ENCODE assay signal across 26 mouse cellular contexts in the genomic region with DNA sequence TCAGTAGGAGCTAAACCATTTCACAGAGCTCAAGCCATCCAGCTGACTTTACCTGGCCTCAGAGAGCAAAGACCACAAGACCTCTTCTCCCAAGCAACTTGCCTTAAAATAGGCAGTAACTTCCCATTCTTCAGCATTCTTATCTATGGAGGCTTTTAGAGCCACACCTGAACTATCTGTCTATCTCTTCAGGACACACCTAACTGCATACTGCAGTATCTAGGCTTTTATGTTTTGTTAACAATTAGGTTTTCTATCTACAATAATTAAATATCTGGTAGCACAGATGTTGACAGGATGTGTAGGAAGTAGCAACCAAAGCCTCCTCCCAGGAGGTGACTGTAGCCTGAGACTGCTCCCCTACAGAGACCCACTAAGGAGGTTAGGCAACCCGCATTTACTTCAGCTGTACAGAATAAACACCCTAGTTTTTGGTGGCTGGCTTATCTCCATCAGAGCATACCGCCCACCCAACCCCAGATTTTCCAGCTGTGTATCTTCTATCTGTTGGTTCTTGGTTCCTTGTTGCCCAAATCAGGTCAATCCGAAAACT. TPM values are rescaled to one million over a fixed set of nuclear protein-coding genes. Genes with fewer than 3 reads are reported as not detected.
DNase-seq lines count a peak whose midpoint lies in the region; ATAC-seq and TF ChIP-seq lines count a peak whose summit lies in the region.
"Had no signal": no experiment of that assay in that cellular context is flagged by ENCODE, and none has a peak within 500 bp of the region (broad histone marks: within the 10 kb centered on the region; RNA-seq: fewer than 3 reads in every experiment).

No protein-coding gene starts in this region.

- H3K4me1 ChIP-seq in liver, embryonic 12.5 days: peaks cover 12% of the 10 kb centered on the region
- peaks cover 11% of the 10 kb centered on the region for H3K4me1 ChIP-seq in liver, embryonic 15.5 days (replicated peaks)
- H3K4me1 ChIP-seq in stomach, postnatal 0 days (replicated peaks; ENCODE audit: control insufficient read depth, insufficient read depth): no peaks in the 10 kb centered on the region
- H3K4me1 ChIP-seq: embryonic facial prominence, embryonic 12.5 days; forebrain, embryonic 12.5 days; forebrain, embryonic 15.5 days; heart, embryonic 15.5 days; hindbrain, embryonic 10.5 days; hindbrain, embryonic 13.5 days had no signal

- no peak for TF ChIP-seq EP300 in stomach, postnatal 0 days (optimal IDR thresholded peaks at IDR 0.05)

- WGBS in liver, embryonic 12.5 days (ENCODE audit: insufficient replicate concordance): 36% methylated on average over 3 of the region's 3 CpGs
- WGBS in liver, embryonic 15.5 days (ENCODE audit: insufficient replicate concordance): 32% methylated on average over 3 of the region's 3 CpGs
- 87% methylated on average over 3 of the region's 3 CpGs for WGBS in stomach, postnatal 0 days

- DNase-seq in heart, adult 11 months: peak; percentile 18
- no peak for DNase-seq in heart, adult 8-10 months (ENCODE audit: low spot score)
- no peak for DNase-seq in stomach, postnatal 0 days (ENCODE audit: low spot score)
- DNase-seq in thymus, postnatal 4 days: no peak
- DNase-seq: adrenal gland, adult 8-10 months; adrenal gland, postnatal 36 days; cerebellum, adult 2 months; cerebellum, adult 9-11 months; cerebellum, postnatal 25 days; gastrocnemius, postnatal 10 days; gastrocnemius, postnatal 36 days; heart, postnatal 10 days; heart, postnatal 36 days had no signal

- H3K4me3 ChIP-seq in liver, embryonic 12.5 days: no peak overlapping the region
- no peak overlapping the region for H3K4me3 ChIP-seq in liver, embryonic 15.5 days (replicated peaks)
- H3K4me3 ChIP-seq in stomach, postnatal 0 days (ENCODE audit: low read depth, low read length): no peak overlapping the region
- H3K4me3 ChIP-seq: embryonic facial prominence, embryonic 12.5 days; embryonic facial prominence, embryonic 15.5 days; forebrain, embryonic 12.5 days; forebrain, embryonic 15.5 days; heart, embryonic 12.5 days; heart, embryonic 15.5 days; hindbrain, embryonic 10.5 days; hindbrain, embryonic 13.5 days had no signal

- 0 out of 2 replicates have a peak, but pooled peaks cover 3% of the 10 kb centered on the region for H3K9me3 ChIP-seq in liver, embryonic 12.5 days (replicated peaks)
- no peaks in the 10 kb centered on the region for H3K9me3 ChIP-seq in liver, embryonic 15.5 days (replicated peaks)
- H3K9me3 ChIP-seq in stomach, postnatal 0 days (ENCODE audit: control insufficient read depth, low read length): no peaks in the 10 kb centered on the region
- H3K9me3 ChIP-seq: embryonic facial prominence, embryonic 12.5 days; embryonic facial prominence, embryonic 15.5 days; forebrain, embryonic 12.5 days; forebrain, embryonic 15.5 days; heart, embryonic 12.5 days; heart, embryonic 15.5 days; hindbrain, embryonic 10.5 days; hindbrain, embryonic 13.5 days had no signal

- no peak overlapping the region for H3K27ac ChIP-seq in liver, embryonic 12.5 days
- H3K27ac ChIP-seq in liver, embryonic 15.5 days (replicated peaks): no peak overlapping the region
- no peak overlapping the region for H3K27ac ChIP-seq in stomach, postnatal 0 days (replicated peaks)
- H3K27ac ChIP-seq: embryonic facial prominence, embryonic 12.5 days; embryonic facial prominence, embryonic 15.5 days; forebrain, embryonic 12.5 days; forebrain, embryonic 15.5 days; heart, embryonic 15.5 days; hindbrain, embryonic 10.5 days; hindbrain, embryonic 13.5 days had no signal

- TF ChIP-seq CTCF in stomach, postnatal 0 days (IDR thresholded peaks at IDR 0.05; ENCODE audit: low read depth): no peak

- no peaks in the 10 kb centered on the region for H3K27me3 ChIP-seq in liver, embryonic 12.5 days (replicated peaks)
- no peaks in the 10 kb centered on the region for H3K27me3 ChIP-seq in liver, embryonic 15.5 days
- H3K27me3 ChIP-seq in stomach, postnatal 0 days (ENCODE audit: control insufficient read depth, insufficient read depth, low read length): no peaks in the 10 kb centered on the region
- H3K27me3 ChIP-seq: embryonic facial prominence, embryonic 12.5 days; embryonic facial prominence, embryonic 15.5 days; forebrain, embryonic 12.5 days; forebrain, embryonic 15.5 days; heart, embryonic 12.5 days; heart, embryonic 15.5 days had no signal

- H3K36me3 ChIP-seq in liver, embryonic 12.5 days: no peaks in the 10 kb centered on the region
- H3K36me3 ChIP-seq in liver, embryonic 15.5 days (replicated peaks): no peaks in the 10 kb centered on the region
- H3K36me3 ChIP-seq in stomach, postnatal 0 days (ENCODE audit: control insufficient read depth, insufficient read depth, low read length): no peaks in the 10 kb centered on the region
- H3K36me3 ChIP-seq: embryonic facial prominence, embryonic 12.5 days; embryonic facial prominence, embryonic 15.5 days; forebrain, embryonic 12.5 days; forebrain, embryonic 15.5 days; heart, embryonic 12.5 days; heart, embryonic 15.5 days; hindbrain, embryonic 10.5 days; hindbrain, embryonic 13.5 days had no signal

- no peak overlapping the region for H3K9ac ChIP-seq in liver, embryonic 12.5 days
- H3K9ac ChIP-seq in liver, embryonic 15.5 days: no peak overlapping the region
- H3K9ac ChIP-seq in stomach, postnatal 0 days (ENCODE audit: low read length): no peak overlapping the region
- H3K9ac ChIP-seq: embryonic facial prominence, embryonic 12.5 days; embryonic facial prominence, embryonic 15.5 days; forebrain, embryonic 12.5 days; forebrain, embryonic 15.5 days; heart, embryonic 12.5 days; heart, embryonic 15.5 days; hindbrain, embryonic 13.5 days had no signal

- peak; percentile 81 for ATAC-seq in liver, embryonic 12.5 days
- peak; percentile 74 for ATAC-seq in liver, embryonic 15.5 days (ENCODE audit: insufficient read depth)
- ATAC-seq in megakaryocyte progenitor cell, adult 5-6 weeks (replicated peaks; ENCODE audit: poor library complexity): peak; percentile 78
- no peak for ATAC-seq in stomach, postnatal 0 days (ENCODE audit: low FRiP score, low TSS enrichment)
- no peak for ATAC-seq in erythroid progenitor cell, adult 5-6 weeks (replicated peaks; ENCODE audit: low FRiP score, poor library complexity, severe bottlenecking)
- ATAC-seq: forebrain, embryonic 15.5 days; hindbrain, embryonic 16.5 days had no signal

- peak overlapping the region; percentile 6 for H3K4me2 ChIP-seq in liver, embryonic 12.5 days
- H3K4me2 ChIP-seq in liver, embryonic 15.5 days: peak overlapping the region; percentile 21
- no peak overlapping the region for H3K4me2 ChIP-seq in stomach, postnatal 0 days (replicated peaks; ENCODE audit: low read depth)
- H3K4me2 ChIP-seq: embryonic facial prominence, embryonic 12.5 days; embryonic facial prominence, embryonic 15.5 days; forebrain, embryonic 12.5 days; forebrain, embryonic 15.5 days; heart, embryonic 12.5 days; heart, embryonic 15.5 days; hindbrain, embryonic 13.5 days had no signal

RNA-seq across cellular contexts. Expression of a gene that starts 7.4 kb away (rescaled TPM):
- 10 to 100 TPM; 47.5 to 59.2 (median 53.3) TPM for total RNA-seq in heart, adult 8-10 months (2022)
- 23.6 and 25.0 TPM in 2 replicates for polyA plus RNA-seq in liver, embryonic 12.5 days (2016; fragmentation: Nextera tagmentation; extraction: Ambion mirVana)
- polyA plus RNA-seq in liver, embryonic 15.5 days (2015; fragmentation: Nextera tagmentation; extraction: Ambion mirVana): 20.0 and 25.3 TPM in 2 replicates
- 42.2 and 42.6 TPM in 2 replicates for total RNA-seq in megakaryocyte progenitor cell, adult 5-6 weeks (2015)
- total RNA-seq in megakaryocyte progenitor cell, adult 5-6 weeks (2017): 28.8 and 32.8 TPM in 2 replicates
- 43.4 and 44.8 TPM in 2 replicates for polyA plus RNA-seq in stomach, postnatal 0 days (2015; fragmentation: Nextera tagmentation; extraction: Ambion mirVana)
- total RNA-seq in erythroid progenitor cell, adult 5-6 weeks (2015; ENCODE audit: low replicate concordance): 22.3 and 36.9 TPM in 2 replicates
- total RNA-seq in erythroid progenitor cell, adult 5-6 weeks (2017; ENCODE audit: low replicate concordance): 26.3 and 26.4 TPM in 2 replicates

Comparison
In these comparisons a context has a peak if more than half of its experiments do, and no peak if none do; other contexts are left out.
1. ATAC-seq: peak in liver, embryonic 12.5 days (single experiment), liver, embryonic 15.5 days (single experiment) and megakaryocyte progenitor cell, adult 5-6 weeks (single experiment); none in stomach, postnatal 0 days (single experiment) and erythroid progenitor cell, adult 5-6 weeks (single experiment).